Mouse (Mus musculus) forebrain, embryonic 13.5 days (tissue): ENCODE data around the gene Nav2. TPM values are rescaled to one million over a fixed set of nuclear protein-coding genes. Genes with fewer than 3 reads are reported as not detected.
A peak's percentile ranks its signal among the peaks of the same experiment; 100 is the strongest.

Source experiments
- ATAC-seq: fragments of 200-750 bp; cut with Nextera tagmentation; 2 replicates; pipeline ENCODE4 v1.8.0; 2017
- H3K27ac ChIP-seq: fragments of 300-500 bp; sonication (generic); 2 replicates; pipeline ENCODE4 v1.5.1; 2015; ENCODE audit warnings: inconsistent platforms, mild to moderate bottlenecking, moderate library complexity
- H3K27me3 ChIP-seq: fragments of 300-500 bp; sonication (generic); 2 replicates; pipeline ENCODE4 v1.6.1; 2015; ENCODE audit warnings: mild to moderate bottlenecking, inconsistent platforms
- H3K36me3 ChIP-seq: fragments of 300-500 bp; sonication (generic); 2 replicates; pipeline ENCODE4 v1.6.1; 2015; ENCODE audit warnings: mild to moderate bottlenecking, inconsistent platforms; ENCODE audit not compliant: poor library complexity, severe bottlenecking
- H3K4me1 ChIP-seq: fragments of 300-500 bp; sonication (generic); 2 replicates; pipeline ENCODE4 v1.6.1; 2015; ENCODE audit warnings: inconsistent platforms
- H3K4me2 ChIP-seq: fragments of 300-500 bp; sonication (generic); 2 replicates; pipeline ENCODE4 v1.6.1; 2015; ENCODE audit warnings: inconsistent platforms, mild to moderate bottlenecking, moderate library complexity
- H3K4me3 ChIP-seq: fragments of 300-500 bp; sonication (generic); 2 replicates; pipeline ENCODE4 v1.5.1; 2015; ENCODE audit warnings: mild to moderate bottlenecking, inconsistent platforms
- H3K9ac ChIP-seq: fragments of 300-500 bp; sonication (generic); 2 replicates; pipeline ENCODE4 v1.6.1; 2015; ENCODE audit warnings: mild to moderate bottlenecking, inconsistent platforms
- H3K9me3 ChIP-seq: fragments of 300-500 bp; sonication (generic); replicated peaks from 2 replicates; pipeline ENCODE4 v1.6.1; 2016; ENCODE audit warnings: inconsistent platforms
- WGBS: fragments of 180-500 bp; shearing (Covaris S2); methylation state at CpG from one replicate; pipeline ENCODE4 v1.1.7; 2015; 5-methylcytosine and 5-hydroxymethylcytosine counted together
- polyA plus RNA-seq: library from polyadenylated mRNA; unstranded; fragments of >200 nt; fragmentation: Nextera tagmentation; extraction: Ambion mirVana; gene quantifications from 2 replicates; pipeline ENCODE4 v1.2.1, GENCODE M21; 2015

The Nav2 gene
- polyA plus RNA-seq, 1 experiment from 2014 or later = 11.2 TPM

DNA sequence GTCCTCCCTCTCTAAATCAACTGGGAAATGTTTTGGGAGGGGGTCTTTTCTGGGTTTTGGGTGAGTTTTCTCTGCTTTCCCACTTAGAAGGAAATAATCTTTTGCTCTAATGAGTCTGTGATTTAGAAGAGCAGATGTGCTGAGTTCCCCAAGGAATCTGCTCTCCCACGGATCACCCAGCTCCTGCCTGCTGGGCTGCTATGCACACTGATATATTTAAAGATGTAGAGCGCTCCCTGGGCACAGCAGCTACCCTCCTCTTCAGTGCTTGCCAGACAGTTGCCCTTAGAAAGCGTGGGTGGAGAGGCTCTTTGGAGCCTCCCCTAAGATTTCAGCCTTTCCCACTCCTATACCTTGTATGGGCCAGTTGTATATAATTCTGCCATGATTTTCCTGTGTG is 452.1 kb downstream of the Nav2 start:
- H3K9ac ChIP-seq = no peak overlapping the region
- no peaks in the 10 kb centered on the region for H3K36me3 ChIP-seq
- no peak overlapping the region for H3K4me3 ChIP-seq
- no peaks in the 10 kb centered on the region for H3K9me3 ChIP-seq
- H3K4me1 ChIP-seq = peaks cover 22% of the 10 kb centered on the region
- no peak overlapping the region for H3K4me2 ChIP-seq
- WGBS = 65% methylated on average over 3 of the region's 3 CpGs
- H3K27ac ChIP-seq = no peak overlapping the region
- peaks cover 71% of the 10 kb centered on the region for H3K27me3 ChIP-seq
- no peak for ATAC-seq

DNA sequence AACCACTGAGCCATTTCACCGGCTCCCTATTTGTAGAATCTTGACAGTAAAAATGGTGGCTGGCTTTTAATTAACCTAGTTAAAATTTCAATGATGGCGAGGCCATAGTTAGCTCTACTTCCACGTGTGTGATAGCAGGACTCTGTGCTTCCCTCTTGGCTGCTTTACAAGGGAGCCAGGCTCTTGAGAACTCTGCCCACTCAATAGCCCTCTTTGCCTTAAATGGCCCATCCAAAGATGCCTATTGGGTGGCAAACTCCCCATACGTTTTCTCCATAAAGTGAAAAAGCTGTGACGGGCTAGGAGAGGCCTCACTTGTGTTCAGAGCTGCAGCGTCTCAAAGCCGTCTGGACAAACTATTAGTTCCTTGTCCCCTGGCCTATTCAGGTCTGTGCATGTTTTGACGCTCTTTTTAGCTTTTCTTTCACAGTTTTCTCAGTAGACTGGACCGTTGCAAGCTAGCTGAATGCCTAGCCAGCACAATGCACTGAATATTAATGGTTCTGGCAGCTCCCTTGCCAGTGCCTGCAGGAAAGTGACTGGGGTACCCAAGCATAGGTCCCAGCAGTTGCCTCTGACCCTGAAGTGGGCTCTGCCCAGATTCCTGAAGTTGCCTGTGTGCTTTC is 453.1 kb downstream of the Nav2 start:
- no peak overlapping the region for H3K27ac ChIP-seq

DNA sequence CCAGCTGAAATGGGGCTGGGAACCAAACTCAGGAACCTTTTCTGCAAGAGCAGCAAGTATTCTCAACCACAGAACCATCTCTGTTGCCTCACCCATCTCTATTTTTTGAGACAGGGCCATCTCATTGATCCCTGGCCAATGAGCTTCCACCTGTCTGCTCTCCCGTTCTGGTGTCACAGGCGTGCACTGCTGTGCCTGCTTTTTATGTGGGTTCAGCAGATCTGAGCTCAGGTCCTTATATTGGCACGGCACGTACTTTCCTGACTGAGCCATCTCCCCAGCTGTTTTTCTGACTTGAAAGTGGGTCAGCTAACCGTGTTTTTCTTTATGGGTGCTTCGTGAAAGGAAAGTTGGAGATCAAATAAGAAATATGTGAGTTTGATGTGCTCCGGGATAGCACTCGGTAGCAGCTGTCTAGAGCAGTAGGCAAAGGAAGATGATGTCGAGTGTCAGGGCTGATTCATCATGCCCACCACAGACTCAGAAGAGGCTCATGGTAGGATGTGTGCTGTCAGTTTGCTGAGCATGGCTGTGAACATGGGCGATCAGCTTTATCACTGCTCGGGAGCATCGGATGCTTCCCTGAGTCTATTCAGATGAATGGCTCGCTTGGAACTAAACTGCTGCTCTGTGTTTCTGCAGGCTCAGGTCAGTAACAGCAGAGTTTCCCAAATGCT is 456.1 kb downstream of the Nav2 start:
- no peak overlapping the region for H3K27ac ChIP-seq
- 90% methylated on average over 13 of the region's 13 CpGs for WGBS
- H3K4me3 ChIP-seq = no peak overlapping the region
- no peak for ATAC-seq
- H3K36me3 ChIP-seq = no peaks in the 10 kb centered on the region
- H3K9me3 ChIP-seq = no peaks in the 10 kb centered on the region
- peaks cover 19% of the 10 kb centered on the region for H3K4me1 ChIP-seq
- peaks cover 51% of the 10 kb centered on the region for H3K27me3 ChIP-seq
- H3K9ac ChIP-seq = no peak overlapping the region
- H3K4me2 ChIP-seq = no peak overlapping the region

More for the DNA sequence above, 453.1 kb downstream of the Nav2 start:
- WGBS = 16% methylated on average over 9 of the region's 9 CpGs
- Histone ChIP-seq H3K36me3 (no peaks in the 10 kb centered on the region), H3K27me3 (peaks cover 68% of the 10 kb centered on the region), H3K4me1 (peaks cover 22% of the 10 kb centered on the region), H3K4me3 (no peak overlapping the region), H3K9ac (no peak overlapping the region), H3K4me2 (no peak overlapping the region), H3K9me3 (no peaks in the 10 kb centered on the region)
- ATAC-seq = peak; percentile 82

DNA sequence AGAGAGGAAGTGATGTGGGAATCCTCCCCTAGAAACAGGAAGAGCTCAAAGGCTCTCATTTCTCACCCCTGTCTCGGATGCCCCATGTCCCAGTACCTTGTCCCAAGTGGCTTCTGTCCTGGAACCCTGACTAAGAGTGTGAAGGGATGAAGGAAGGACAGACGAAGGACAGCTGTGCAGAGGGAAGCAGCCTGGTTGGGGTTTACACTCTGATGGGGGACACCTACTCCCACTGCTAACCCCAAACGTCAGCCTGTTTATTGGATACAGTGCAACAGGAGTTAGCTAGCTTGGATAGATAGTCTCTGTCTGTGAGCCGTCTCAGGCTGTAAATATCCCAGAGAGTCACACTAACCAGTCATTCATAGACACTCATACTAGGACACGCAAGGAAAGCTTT is 460.1 kb downstream of the Nav2 start:
- H3K4me3 ChIP-seq = no peak overlapping the region
- H3K4me2 ChIP-seq = no peak overlapping the region
- WGBS = 81% methylated on average over 5 of the region's 5 CpGs
- no peak overlapping the region for H3K27ac ChIP-seq
- H3K9ac ChIP-seq = no peak overlapping the region
- H3K36me3 ChIP-seq = no peaks in the 10 kb centered on the region
- peaks cover 29% of the 10 kb centered on the region for H3K27me3 ChIP-seq
- H3K4me1 ChIP-seq = no peaks in the 10 kb centered on the region
- no peak for ATAC-seq
- H3K9me3 ChIP-seq = no peaks in the 10 kb centered on the region

DNA sequence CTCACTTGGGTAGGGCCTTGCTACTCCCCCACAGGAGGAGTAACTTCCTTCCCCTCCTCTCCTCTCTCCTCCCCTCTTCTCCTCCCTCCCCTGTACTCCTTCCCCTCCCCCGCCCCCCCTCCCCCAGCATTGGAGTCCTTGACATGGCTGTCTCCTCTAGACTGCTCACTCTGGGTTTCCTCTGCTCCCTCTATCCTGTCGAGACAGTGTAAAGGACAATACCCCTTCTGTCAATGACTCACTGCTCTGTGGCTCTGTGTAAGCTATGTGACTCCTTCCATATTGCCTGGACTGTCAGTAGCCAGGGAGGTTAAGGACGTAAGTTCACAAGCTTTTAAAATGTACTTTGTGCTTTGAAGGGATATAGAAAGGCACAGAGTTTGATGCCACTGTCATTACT is 460.5 kb downstream of the Nav2 start:
- H3K27ac ChIP-seq = no peak overlapping the region
- ATAC-seq = no peak
- no peak overlapping the region for H3K4me2 ChIP-seq
- H3K9me3 ChIP-seq = no peaks in the 10 kb centered on the region
- no peak overlapping the region for H3K4me3 ChIP-seq
- H3K36me3 ChIP-seq = no peaks in the 10 kb centered on the region
- H3K27me3 ChIP-seq = peaks cover 25% of the 10 kb centered on the region
- H3K4me1 ChIP-seq = peaks cover 4% of the 10 kb centered on the region; the same call in 1 of the 2 replicates
- WGBS = 62% methylated on average over 3 of the region's 3 CpGs
- H3K9ac ChIP-seq = no peak overlapping the region

DNA sequence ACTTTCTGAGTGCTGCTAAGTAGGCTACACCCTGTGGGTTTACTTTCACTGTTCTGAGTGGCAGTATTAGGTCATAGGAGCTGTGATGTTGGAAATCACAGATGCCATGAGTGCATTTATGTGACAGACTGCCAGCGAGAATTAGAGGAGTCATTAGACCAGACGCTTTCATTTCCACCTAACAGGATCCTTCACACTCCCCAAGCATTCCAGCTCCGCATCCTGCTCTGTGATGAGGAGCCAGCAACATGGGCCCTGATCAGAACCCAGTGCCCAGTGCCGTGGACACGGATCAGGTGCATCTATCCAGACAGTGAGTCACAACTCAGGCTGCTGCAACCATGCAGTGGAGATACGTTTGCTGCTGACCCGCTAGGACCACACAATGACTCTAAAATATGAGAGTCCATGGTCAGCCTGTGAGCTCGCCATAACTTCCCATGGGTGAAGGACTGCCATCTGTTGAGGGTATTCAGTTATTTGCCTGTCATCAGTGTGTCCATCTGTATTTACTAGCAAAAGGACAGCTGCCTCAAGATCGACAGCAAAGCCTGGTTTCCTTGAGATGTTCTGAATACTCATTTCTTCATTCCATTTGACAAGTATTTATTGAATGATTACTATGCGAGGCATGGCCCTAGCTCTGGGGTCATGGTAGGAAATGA is 461.4 kb downstream of the Nav2 start:
- Histone ChIP-seq H3K27ac (no peak overlapping the region), H3K27me3 (peaks cover 25% of the 10 kb centered on the region), H3K36me3 (no peaks in the 10 kb centered on the region), H3K4me3 (no peak overlapping the region), H3K4me2 (no peak overlapping the region), H3K9ac (no peak overlapping the region), H3K4me1 (peaks cover 9% of the 10 kb centered on the region), H3K9me3 (no peaks in the 10 kb centered on the region)
- WGBS = 84% methylated on average over 10 of the region's 10 CpGs
- ATAC-seq = 0 out of 2 replicates have a peak, but pooled peaks have one; percentile 24

DNA sequence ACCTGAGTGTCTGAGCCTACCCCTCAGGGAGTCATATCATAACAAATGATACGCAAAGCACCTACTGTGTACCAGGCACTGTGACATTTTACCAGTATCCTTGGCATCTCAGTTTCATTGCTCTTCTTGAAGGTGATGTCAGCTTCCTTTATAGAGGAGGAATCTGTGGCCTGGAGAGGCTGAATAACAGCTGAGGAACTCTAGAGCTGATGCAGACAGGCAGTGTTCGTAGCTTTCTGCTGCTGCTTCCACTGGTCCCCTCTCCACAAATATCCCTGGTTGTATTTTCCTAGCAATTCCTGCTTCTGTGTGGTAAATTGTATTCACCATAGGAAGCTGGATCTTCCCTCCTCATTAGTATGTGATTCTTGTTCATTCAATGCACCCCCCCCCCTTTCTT is 462.8 kb downstream of the Nav2 start:
- Histone ChIP-seq H3K9ac (no peak overlapping the region), H3K9me3 (no peaks in the 10 kb centered on the region), H3K36me3 (no peaks in the 10 kb centered on the region), H3K27me3 (peaks cover 14% of the 10 kb centered on the region), H3K4me3 (no peak overlapping the region), H3K4me2 (no peak overlapping the region), H3K27ac (no peak overlapping the region), H3K4me1 (peaks cover 21% of the 10 kb centered on the region)
- no peak for ATAC-seq
- WGBS = 92% methylated on average over 2 of the region's 2 CpGs

DNA sequence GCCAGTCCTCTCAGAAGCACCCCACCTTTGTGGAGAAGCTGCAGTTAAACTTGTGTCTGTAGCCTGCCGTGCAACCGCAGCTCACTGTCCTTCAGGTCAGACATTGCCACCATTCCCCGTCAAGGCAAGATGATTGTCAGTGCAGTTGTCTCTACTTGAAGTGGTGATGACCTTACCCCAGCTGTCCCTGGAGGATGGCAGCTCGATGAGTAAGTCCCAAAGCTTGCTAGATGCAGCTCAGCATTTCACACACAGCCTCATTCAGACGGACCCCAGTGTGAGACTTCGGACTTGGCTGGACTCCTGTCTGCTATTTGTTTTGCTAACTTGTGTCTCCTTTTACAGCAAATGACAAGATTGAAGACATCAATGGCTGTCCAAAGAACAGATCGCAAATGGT is 463.5 kb downstream of the Nav2 start:
- Histone ChIP-seq H3K27me3 (peaks cover 14% of the 10 kb centered on the region), H3K4me1 (peaks cover 21% of the 10 kb centered on the region), H3K4me2 (no peak overlapping the region), H3K36me3 (no peaks in the 10 kb centered on the region), H3K9ac (no peak overlapping the region), H3K9me3 (no peaks in the 10 kb centered on the region), H3K4me3 (no peak overlapping the region), H3K27ac (no peak overlapping the region)
- WGBS = 85% methylated on average over 7 of the region's 7 CpGs
- ATAC-seq = no peak

DNA sequence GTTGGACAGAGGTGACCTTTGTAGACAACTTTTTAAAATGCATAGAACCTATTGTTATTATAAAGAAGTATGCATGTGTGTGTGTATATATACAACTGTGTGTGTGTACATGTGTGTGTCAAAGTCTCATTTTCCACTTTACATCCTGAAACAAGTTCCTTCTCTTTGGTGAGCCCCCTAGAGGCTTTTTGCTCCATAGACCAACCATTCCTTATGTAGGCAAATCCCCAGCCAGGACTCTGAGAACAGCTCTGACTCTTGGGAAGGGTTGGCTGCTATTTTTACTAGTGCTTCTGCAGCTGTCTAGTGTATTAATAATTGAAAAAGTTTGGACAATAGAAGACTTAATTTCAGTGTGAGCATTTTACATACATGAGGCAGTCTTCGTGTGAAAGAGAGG is 464.7 kb downstream of the Nav2 start:
- Histone ChIP-seq H3K4me3 (no peak overlapping the region), H3K4me1 (peaks cover 21% of the 10 kb centered on the region), H3K36me3 (no peaks in the 10 kb centered on the region), H3K9me3 (no peaks in the 10 kb centered on the region), H3K27ac (no peak overlapping the region), H3K9ac (no peak overlapping the region), H3K4me2 (no peak overlapping the region), H3K27me3 (peaks cover 16% of the 10 kb centered on the region)
- ATAC-seq = no peak
- 84% methylated on average over 1 of the region's 1 CpGs for WGBS

DNA sequence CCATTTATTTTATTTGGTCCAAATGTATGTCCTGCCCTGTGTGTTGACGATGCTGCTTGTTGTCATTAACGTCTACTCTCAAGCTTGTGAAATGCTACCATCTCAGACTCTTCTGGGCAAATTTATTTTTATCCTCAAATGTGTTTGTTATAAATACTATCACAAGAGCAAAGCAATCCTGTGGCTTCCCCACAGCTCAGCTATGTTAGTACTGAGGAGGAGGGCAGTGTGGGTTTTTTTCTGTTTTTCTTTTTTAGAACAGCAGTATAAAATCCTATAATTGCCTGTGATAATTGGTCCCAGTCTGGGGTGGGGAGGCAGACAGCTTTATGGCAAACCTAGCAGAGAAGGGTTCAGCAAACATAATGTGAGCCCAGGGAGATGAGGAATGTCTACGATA is 465.1 kb downstream of the Nav2 start:
- Histone ChIP-seq H3K27ac (no peak overlapping the region), H3K9ac (no peak overlapping the region), H3K9me3 (no peaks in the 10 kb centered on the region), H3K36me3 (no peaks in the 10 kb centered on the region), H3K27me3 (peaks cover 19% of the 10 kb centered on the region), H3K4me2 (no peak overlapping the region), H3K4me1 (peaks cover 21% of the 10 kb centered on the region), H3K4me3 (no peak overlapping the region)
- ATAC-seq = no peak
- WGBS = 89% methylated on average over 3 of the region's 3 CpGs

DNA sequence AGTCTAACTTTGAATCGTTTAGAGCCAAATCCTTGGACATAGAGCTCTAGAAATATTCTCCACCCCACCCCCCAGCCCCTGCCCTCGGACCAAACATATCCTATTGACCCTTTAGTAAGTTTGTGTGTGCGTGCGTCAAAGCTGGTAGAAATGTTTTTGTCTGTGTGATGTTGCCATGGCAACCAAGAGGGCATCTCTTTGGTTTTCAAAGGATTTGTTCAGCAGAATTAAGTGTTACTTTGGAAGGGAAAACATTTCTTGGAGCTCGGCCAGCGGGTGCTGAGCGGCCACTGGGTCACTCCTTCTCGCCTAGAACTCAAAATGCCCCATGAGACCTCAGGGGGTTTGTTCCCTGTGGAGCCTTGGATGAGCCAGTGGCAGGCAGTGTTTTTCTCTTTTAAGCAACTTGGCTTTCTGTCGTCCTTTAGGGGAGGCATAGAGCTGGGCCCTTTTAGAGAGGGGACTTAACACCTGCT is 467.0 kb downstream of the Nav2 start:
- peak overlapping the region; percentile 8; the same call in 1 of the 2 replicates for H3K4me2 ChIP-seq
- H3K4me1 ChIP-seq = peaks cover 21% of the 10 kb centered on the region
- 2% methylated on average over 9 of the region's 9 CpGs for whole genome bisulfite sequencing
- no peak overlapping the region for H3K9ac ChIP-seq
- no peaks in the 10 kb centered on the region for H3K36me3 ChIP-seq
- H3K27me3 ChIP-seq = peaks cover 21% of the 10 kb centered on the region
- peak; percentile 52; the same call in 1 of the 2 replicates for ATAC-seq
- H3K27ac ChIP-seq = no peak overlapping the region
- H3K9me3 ChIP-seq = no peaks in the 10 kb centered on the region
- H3K4me3 ChIP-seq = no peak overlapping the region

DNA sequence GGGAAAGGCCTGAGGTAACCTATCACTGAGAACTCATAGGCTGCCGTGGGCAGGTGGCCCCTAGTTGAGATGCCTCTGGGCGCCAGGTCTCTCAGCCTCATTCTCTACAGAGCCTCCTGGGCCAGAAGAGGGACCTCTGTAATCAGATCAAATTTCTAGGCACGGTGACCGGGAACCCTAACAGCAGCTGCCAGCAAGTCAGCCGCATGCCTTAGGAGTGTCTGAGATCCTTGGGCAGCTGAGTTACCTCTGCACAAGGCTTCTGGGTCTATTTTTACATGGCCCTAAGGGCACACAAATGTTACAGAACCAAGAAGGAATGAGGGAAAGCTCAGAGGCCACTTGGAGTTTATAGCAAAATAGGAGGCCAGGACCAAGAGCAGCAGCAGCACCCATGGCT is 470.1 kb downstream of the Nav2 start:
- no peaks in the 10 kb centered on the region for H3K36me3 ChIP-seq
- peaks cover 21% of the 10 kb centered on the region for H3K27me3 ChIP-seq
- H3K4me2 ChIP-seq = no peak overlapping the region
- 81% methylated on average over 5 of the region's 5 CpGs for WGBS
- no peak for ATAC-seq
- H3K27ac ChIP-seq = no peak overlapping the region
- no peaks in the 10 kb centered on the region for H3K9me3 ChIP-seq
- H3K4me3 ChIP-seq = no peak overlapping the region
- no peak overlapping the region for H3K9ac ChIP-seq
- H3K4me1 ChIP-seq = peaks cover 21% of the 10 kb centered on the region
